Mouse (Mus musculus) testis, adult 2 months (tissue): ENCODE data around the gene 2610001J05Rik.

Experiments used
- CTCF ChIP-seq: fragments of 200-500 bp; IDR thresholded peaks from 2 replicates; pipeline ENCODE4 v1.5.1; 2012; ENCODE audit warnings: low read depth, mild to moderate bottlenecking, inconsistent platforms, low read length, moderate library complexity; ENCODE audit not compliant: control insufficient read depth, insufficient read depth, insufficient replicate concordance
- POLR2A ChIP-seq: fragments of 200-500 bp; IDR thresholded peaks from 2 replicates; pipeline ENCODE4 v1.6.1; 2012; ENCODE audit warnings: low read depth, mild to moderate bottlenecking, inconsistent platforms, low read length, moderate library complexity; ENCODE audit not compliant: control insufficient read depth

GRCm38 (mm10) chr6:13854230-13854629 lies 17.1 kb downstream of the 2610001J05Rik start:
- TF ChIP-seq POLR2A (no peak), CTCF (no peak)
